14 mouse cellular contexts compared by ENCODE assay signal in genomic region chr8:77764253-77764652, GRCm38 (mm10). TPM values are rescaled to one million over a fixed set of nuclear protein-coding genes. Genes with fewer than 3 reads are reported as not detected.
DNase-seq lines count a peak whose midpoint lies in the region; ATAC-seq and TF ChIP-seq lines count a peak whose summit lies in the region.
"Had no signal": no experiment of that assay in that cellular context is flagged by ENCODE, and none has a peak within 500 bp of the region (broad histone marks: within the 10 kb centered on the region; RNA-seq: fewer than 3 reads in every experiment).

No protein-coding gene starts in this region.

- no peak for ATAC-seq in heart, postnatal 0 days (ENCODE audit: insufficient read depth, low read depth)
- peak; percentile 73 for ATAC-seq in lung, embryonic 15.5 days (ENCODE audit: borderline replicate concordance, extremely low read depth, low FRiP score, low TSS enrichment)

- H3K9me3 ChIP-seq in heart, postnatal 0 days (replicated peaks; ENCODE audit: control insufficient read depth, low read length): peaks cover 7% of the 10 kb centered on the region; the same call in 1 of the 2 replicates
- H3K9me3 ChIP-seq in lung, embryonic 15.5 days: no peaks in the 10 kb centered on the region; the same call in 1 of the 2 replicates
- H3K9me3 ChIP-seq: embryonic facial prominence, embryonic 10.5 days; midbrain, embryonic 12.5 days had no signal

- H3K36me3 ChIP-seq in heart, postnatal 0 days (replicated peaks; ENCODE audit: control insufficient read depth, insufficient read depth, low read length): no peaks in the 10 kb centered on the region
- H3K36me3 ChIP-seq in heart, adult 2 months (ENCODE audit: control insufficient read depth, insufficient read depth, low read length): no peaks in the 10 kb centered on the region
- H3K36me3 ChIP-seq in lung, embryonic 15.5 days: no peaks in the 10 kb centered on the region
- H3K36me3 ChIP-seq in myocyte (ENCODE audit: control insufficient read depth, insufficient read depth): no peaks in the 10 kb centered on the region
- H3K36me3 ChIP-seq: embryonic facial prominence, embryonic 10.5 days; midbrain, embryonic 12.5 days had no signal

- no peak for TF ChIP-seq CTCF in heart, postnatal 0 days (IDR thresholded peaks at IDR 0.05; ENCODE audit: low read depth)
- no peak for TF ChIP-seq CTCF in heart, adult 2 months (IDR thresholded peaks at IDR 0.05)

- WGBS in heart, postnatal 0 days: 47% methylated on average over 8 of the region's 8 CpGs
- WGBS in heart, adult 2 months: 56% methylated on average over 8 of the region's 8 CpGs
- WGBS in lung, embryonic 15.5 days: 40% methylated on average over 8 of the region's 8 CpGs

- no peaks in the 10 kb centered on the region for H3K27me3 ChIP-seq in heart, postnatal 0 days (ENCODE audit: control insufficient read depth, insufficient read depth, low read length)
- H3K27me3 ChIP-seq in heart, adult 2 months (ENCODE audit: control insufficient read depth, insufficient read depth, low read length): no peaks in the 10 kb centered on the region
- H3K27me3 ChIP-seq in lung, embryonic 15.5 days: no peaks in the 10 kb centered on the region
- no peaks in the 10 kb centered on the region for H3K27me3 ChIP-seq in myocyte (ENCODE audit: control insufficient read depth, insufficient read depth, insufficient read length)
- H3K27me3 ChIP-seq: midbrain, embryonic 12.5 days had no signal

- intact Hi-C loops in heart, adult 2 months (cut with DNase I): no loop called here

- no peak overlapping the region for H3K9ac ChIP-seq in heart, postnatal 0 days (replicated peaks; ENCODE audit: low read depth, low read length)
- no peak overlapping the region for H3K9ac ChIP-seq in heart, adult 2 months (ENCODE audit: low read depth, low read length)
- no peak overlapping the region for H3K9ac ChIP-seq in lung, embryonic 15.5 days
- H3K9ac ChIP-seq: hindbrain, embryonic 14.5 days; liver, embryonic 14.5 days; midbrain, embryonic 12.5 days had no signal

- TF ChIP-seq EP300 in heart, postnatal 0 days (IDR thresholded peaks at IDR 0.05; ENCODE audit: low read depth): no peak
- TF ChIP-seq EP300 in heart, adult 2 months (IDR thresholded peaks at IDR 0.05; ENCODE audit: insufficient read depth, low read depth, low read length): no peak

- no peaks in the 10 kb centered on the region for H3K79me2 ChIP-seq in heart, adult 2 months (replicated peaks; ENCODE audit: control insufficient read depth, insufficient read depth, low read length)
- H3K79me2 ChIP-seq in myocyte (ENCODE audit: control insufficient read depth, insufficient read depth): no peaks in the 10 kb centered on the region

- H3K4me3 ChIP-seq in heart, postnatal 0 days (ENCODE audit: low read depth, low read length): no peak overlapping the region
- H3K4me3 ChIP-seq in heart, adult 2 months: no peak overlapping the region
- H3K4me3 ChIP-seq in lung, embryonic 15.5 days: no peak overlapping the region
- no peak overlapping the region for H3K4me3 ChIP-seq in myocyte
- H3K4me3 ChIP-seq: embryonic facial prominence, embryonic 10.5 days; midbrain, embryonic 12.5 days had no signal

- H3K27ac ChIP-seq in heart, postnatal 0 days (ENCODE audit: low read depth): no peak overlapping the region
- H3K27ac ChIP-seq in heart, adult 2 months: no peak overlapping the region
- no peak overlapping the region for H3K27ac ChIP-seq in lung, embryonic 15.5 days
- H3K27ac ChIP-seq: embryonic facial prominence, embryonic 10.5 days; hindbrain, embryonic 14.5 days; liver, embryonic 14.5 days; midbrain, embryonic 12.5 days had no signal

- no peak for TF ChIP-seq POLR2A in heart, adult 2 months (IDR thresholded peaks at IDR 0.05; ENCODE audit: insufficient read depth, low read depth, low read length)
- TF ChIP-seq POLR2A in myocyte (IDR thresholded peaks at IDR 0.05; ENCODE audit: insufficient read length, low read depth): no peak

- H3K4me1 ChIP-seq in heart, postnatal 0 days (ENCODE audit: control insufficient read depth, insufficient read depth): no peaks in the 10 kb centered on the region
- no peaks in the 10 kb centered on the region for H3K4me1 ChIP-seq in heart, adult 2 months (ENCODE audit: control insufficient read depth, insufficient read depth, low read length)
- peaks cover 12% of the 10 kb centered on the region; the same call in 1 of the 2 replicates for H3K4me1 ChIP-seq in lung, embryonic 15.5 days
- H3K4me1 ChIP-seq: midbrain, embryonic 12.5 days had no signal

- no peak overlapping the region for H3ac ChIP-seq in myocyte (ENCODE audit: control insufficient read depth, insufficient read length)

- DNase-seq in heart, postnatal 0 days (ENCODE audit: low spot score): peak; percentile 22
- DNase-seq in heart, adult 2 months: no peak
- no peak for DNase-seq in lung, postnatal 14 days
- DNase-seq in kidney, postnatal 10 days: peak; percentile 58
- DNase-seq in layer of hippocampus, adult 9-10 months (ENCODE audit: low spot score): no peak
- DNase-seq: cerebellum, adult 9-11 months; layer of hippocampus, adult 9-11 months; right cerebral cortex, postnatal 14 days had no signal

- no peak overlapping the region for H3K4me2 ChIP-seq in heart, postnatal 0 days (ENCODE audit: low read depth, low read length)
- no peak overlapping the region for H3K4me2 ChIP-seq in lung, embryonic 15.5 days
- no peak overlapping the region for H3K4me2 ChIP-seq in myocyte (ENCODE audit: low read depth)
- H3K4me2 ChIP-seq: hindbrain, embryonic 14.5 days; midbrain, embryonic 12.5 days had no signal

TF ChIP-seq in myocyte, 11 proteins besides CTCF, POLR2A, EP300 and RAD21:
- TF ChIP-seq E2F4 (IDR thresholded peaks at IDR 0.05; ENCODE audit: insufficient read depth) (no peak), REST (IDR thresholded peaks at IDR 0.05; ENCODE audit: insufficient read depth, insufficient read length) (no peak), MYOD1 (IDR thresholded peaks at IDR 0.05; ENCODE audit: control insufficient read depth in 1 of 3, insufficient read length in 2 of 3, low read depth in 2 of 3) (peak in 2 of 3 experiments; percentile 59 to 69), TCF3 (IDR thresholded peaks at IDR 0.05; ENCODE audit: insufficient read length, low read depth) (no peak), MYOG (IDR thresholded peaks at IDR 0.05; ENCODE audit: control insufficient read depth in 1 of 3, insufficient read depth in 1 of 3, insufficient read length in 2 of 3, low read depth in 2 of 3) (peak; percentile 7 to 66 (median 11)), CEBPB (IDR thresholded peaks at IDR 0.05; ENCODE audit: insufficient read depth, poor library complexity, severe bottlenecking) (no peak), USF1 (IDR thresholded peaks at IDR 0.05; ENCODE audit: low read depth) (no peak)

RNA-seq across cellular contexts. Expression of gene Ednra, which starts 40.0 kb away (rescaled TPM):
- 37.0 and 43.7 TPM in 2 replicates for total RNA-seq in heart, postnatal 0 days (2014; rRNA removed; ENCODE audit: low replicate concordance)
- polyA plus RNA-seq in heart, postnatal 0 days (2015; fragmentation: Nextera tagmentation; extraction: Ambion mirVana): 25.5 and 35.2 TPM in 2 replicates
- total RNA-seq in heart, adult 2 months (2021): 10 to 100 TPM; 41.3 to 41.7 TPM
- polyA plus RNA-seq in heart, adult 2 months (2012; rRNA removed): 25.6 and 47.0 TPM in 2 replicates
- polyA plus RNA-seq in lung, embryonic 15.5 days (2015; fragmentation: Nextera tagmentation; extraction: Ambion mirVana): 109 and 116 TPM in 2 replicates
- 1.1 TPM for polyA plus RNA-seq in myocyte (2012; fragmentation: generic; extraction: Trizol)

Comparison
In these comparisons a context has a peak if more than half of its experiments do, and no peak if none do; other contexts are left out.
1. DNase-seq: peak in heart, postnatal 0 days (single experiment) and kidney, postnatal 10 days (single experiment); none in heart, adult 2 months (0 of 2), lung, postnatal 14 days (single experiment) and layer of hippocampus, adult 9-10 months (single experiment).
2. RNA of gene Ednra, which starts 40.0 kb away (polyA plus RNA-seq): 109 to 116 TPM in lung, embryonic 15.5 days, 25.5 to 35.2 TPM in heart, postnatal 0 days and 25.6 to 47.0 TPM in heart, adult 2 months; 1.1 TPM in myocyte (single experiment); every median in the first group is over 10 times any median in the second.